Mouse (Mus musculus) left cerebral cortex, adult 2 months (tissue): ENCODE results near the gene Relch. TPM values are rescaled to one million over a fixed set of nuclear protein-coding genes. Genes with fewer than 3 reads are reported as not detected.

Experiments used
- DNase-seq, 2 experiments: peaks; one replicate each; pipeline ENCODE4 v3.0.0; 2021 to 2022; ENCODE audit warnings: low spot score in 2 of 2, mixed read lengths in 1 of 2; ENCODE audit errors: extremely low spot score in 1 of 2
- H3K27ac ChIP-seq: fragments of 200-600 bp; 2 replicates; pipeline ENCODE4 v1.8.1; 2022
- H3K4me3 ChIP-seq: fragments of 200-600 bp; 2 replicates; pipeline ENCODE4 v1.8.1; 2022
- CTCF ChIP-seq: fragments of 200-600 bp; IDR thresholded peaks from 2 replicates; pipeline ENCODE4 v1.8.1; 2022; ENCODE audit warnings: antibody characterized with exemption, mild to moderate bottlenecking, moderate library complexity
- intact Hi-C: fragments of 180-260 bp; cut with DNase I; formaldehyde crosslinking; loops from one replicate; pipeline ENCODE4 v1.15.1; 2025
- total RNA-seq, 2 experiments: library from RNA; stranded (reverse); gene quantifications; 2 replicates each; pipeline ENCODE4 v1.2.3; 2021

Gene Relch
- total RNA-seq, 2 experiments from 2014 or later = 94.0 to 98.8 TPM

- no peak for TF ChIP-seq CTCF
- intact Hi-C loops = no loop called here
Observed at GRCm38 (mm10) chr1:105804285-105804684, 140.6 kb downstream of the Relch start.

More at GRCm38 (mm10) chr1:105804285-105804684, 140.6 kb downstream of the Relch start:
- H3K4me3 ChIP-seq = no peak overlapping the region
- H3K27ac ChIP-seq = no peak overlapping the region
- DNase-seq = no peak

Other genes with a start within 250 kb of the Relch start
- gene Pign, start 184 bp upstream of the Relch start, total RNA-seq = 10 to 100 TPM; 18.7 to 20.9 TPM
- gene Tnfrsf11a, start 116.9 kb downstream of the Relch start, total RNA-seq = 1 to 10 TPM; 8.3 to 9.7 TPM